Mouse (Mus musculus): ENCODE results near the gene Synj2. TPM values are rescaled to one million over a fixed set of nuclear protein-coding genes. Genes with fewer than 3 reads are reported as not detected.

Gene Synj2
- total RNA-seq, 2 experiments from 2014 or later, result 0.85 to 1.3 TPM

DNA sequence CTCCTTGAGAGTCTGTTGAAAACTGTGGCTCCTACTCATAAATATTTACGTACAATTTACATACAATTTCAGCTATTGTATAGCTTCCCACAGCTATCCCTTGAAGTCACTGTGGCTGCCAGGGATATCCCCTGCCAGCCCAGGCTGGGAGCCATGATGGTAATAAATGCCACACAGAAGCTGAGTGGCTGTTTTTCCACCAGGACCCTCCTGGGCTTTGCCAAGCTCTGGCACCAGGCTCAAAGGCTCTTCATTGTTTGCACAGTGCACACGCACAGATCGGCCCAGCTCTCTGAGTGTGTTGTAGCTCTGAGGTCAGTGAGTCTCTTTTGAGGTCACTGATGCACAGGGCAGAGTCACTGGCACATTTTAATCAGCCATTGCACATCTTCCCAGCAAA is 28.2 kb downstream of the Synj2 start:
- ATAC-seq (replicated peaks; ENCODE audit: low FRiP score, poor library complexity, severe bottlenecking), result no peak

GRCm38 (mm10) chr17:5970298-5970821 is 29.3 kb downstream of the Synj2 start:
- ATAC-seq (replicated peaks; ENCODE audit: low FRiP score, poor library complexity, severe bottlenecking), result no peak

DNA sequence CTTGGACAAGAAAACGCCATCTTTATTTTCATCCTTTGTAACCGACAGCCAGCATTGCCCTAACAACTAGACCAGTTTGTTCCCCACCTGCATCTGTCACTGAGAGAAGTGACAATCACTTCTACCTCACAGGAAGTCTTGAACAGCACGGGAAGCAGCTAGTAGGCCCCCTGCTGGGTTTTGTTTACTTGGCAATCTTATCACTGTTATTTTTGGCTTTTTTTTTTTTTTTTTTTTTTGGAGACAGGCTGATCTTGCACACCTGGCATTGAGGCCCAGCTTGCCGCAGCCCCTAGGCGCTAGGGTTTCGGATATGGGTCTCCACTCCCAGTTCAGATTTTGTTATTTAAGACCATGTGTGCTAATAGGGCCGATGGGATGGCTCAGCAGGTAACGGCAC is 32.5 kb downstream of the Synj2 start:
- ATAC-seq (replicated peaks; ENCODE audit: low FRiP score, poor library complexity, severe bottlenecking), result no peak

GRCm38 (mm10) chr17:5975099-5975977 is 34.3 kb downstream of the Synj2 start:
- no peak for ATAC-seq (replicated peaks; ENCODE audit: low FRiP score, poor library complexity, severe bottlenecking)

GRCm38 (mm10) chr17:5976221-5977055 is 35.4 kb downstream of the Synj2 start:
- no peak for ATAC-seq (replicated peaks; ENCODE audit: low FRiP score, poor library complexity, severe bottlenecking)

- no peak for ATAC-seq (replicated peaks; ENCODE audit: low FRiP score, poor library complexity, severe bottlenecking)
Observed at GRCm38 (mm10) chr17:5977056-5977920, 36.2 kb downstream of the Synj2 start.

- ATAC-seq (replicated peaks; ENCODE audit: low FRiP score, poor library complexity, severe bottlenecking), result no peak
Observed at GRCm38 (mm10) chr17:5977921-5978504, 36.9 kb downstream of the Synj2 start.

GRCm38 (mm10) chr17:5978505-5979077 is 37.5 kb downstream of the Synj2 start:
- no peak for ATAC-seq (replicated peaks; ENCODE audit: low FRiP score, poor library complexity, severe bottlenecking)

- no peak for ATAC-seq (replicated peaks; ENCODE audit: low FRiP score, poor library complexity, severe bottlenecking)
Observed at GRCm38 (mm10) chr17:5980860-5981259, 39.8 kb downstream of the Synj2 start.

DNA sequence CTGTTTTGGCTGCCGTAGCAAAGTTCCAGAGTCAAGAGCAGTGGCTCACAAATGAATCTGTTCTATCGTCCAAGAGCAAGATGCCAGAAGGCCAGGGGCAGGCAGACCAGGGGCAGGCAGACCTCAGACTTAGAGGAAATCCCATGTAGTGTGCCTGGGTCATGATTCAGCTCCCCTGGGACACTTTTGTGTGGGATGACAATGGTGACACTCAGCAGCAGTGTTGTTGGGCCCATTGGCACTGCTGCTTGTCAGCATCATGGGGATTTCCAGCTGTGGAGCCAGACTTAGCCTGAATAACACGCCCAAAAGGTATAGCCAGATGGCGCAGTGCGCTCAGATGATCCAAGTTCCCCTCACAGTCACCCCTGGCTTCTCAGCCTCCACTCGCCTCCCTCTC is 42.1 kb downstream of the Synj2 start:
- no peak for ATAC-seq (replicated peaks; ENCODE audit: low FRiP score, poor library complexity, severe bottlenecking)

DNA sequence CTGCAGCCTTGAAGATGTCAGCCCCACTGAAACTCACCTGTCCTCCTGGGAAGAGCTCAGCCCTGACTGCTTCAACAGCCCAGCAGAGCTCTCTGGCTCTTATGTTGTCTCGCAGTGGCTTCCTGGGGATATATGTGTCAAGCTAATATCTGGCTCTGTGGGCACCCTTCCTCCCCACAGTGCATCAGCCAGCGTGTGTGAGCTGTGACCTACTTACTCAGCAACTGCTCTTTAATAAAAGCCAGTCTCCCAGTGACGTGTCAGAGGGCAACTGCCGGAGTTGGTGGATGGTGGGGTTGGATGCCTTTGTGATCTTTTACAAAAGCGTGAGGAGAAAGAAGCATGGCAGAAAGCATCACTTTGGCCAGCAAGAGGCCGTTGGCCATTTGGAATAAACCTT is 42.8 kb downstream of the Synj2 start:
- ATAC-seq (replicated peaks; ENCODE audit: low FRiP score, poor library complexity, severe bottlenecking), result no peak

GRCm38 (mm10) chr17:5984700-5985231 is 43.7 kb downstream of the Synj2 start:
- no peak for ATAC-seq (replicated peaks; ENCODE audit: low FRiP score, poor library complexity, severe bottlenecking)

- ATAC-seq (replicated peaks; ENCODE audit: low FRiP score, poor library complexity, severe bottlenecking), result no peak
Observed at GRCm38 (mm10) chr17:5985271-5985670, 44.2 kb downstream of the Synj2 start.

GRCm38 (mm10) chr17:5987271-5988056 is 46.4 kb downstream of the Synj2 start:
- ATAC-seq (replicated peaks; ENCODE audit: low FRiP score, poor library complexity, severe bottlenecking), result no peak

DNA sequence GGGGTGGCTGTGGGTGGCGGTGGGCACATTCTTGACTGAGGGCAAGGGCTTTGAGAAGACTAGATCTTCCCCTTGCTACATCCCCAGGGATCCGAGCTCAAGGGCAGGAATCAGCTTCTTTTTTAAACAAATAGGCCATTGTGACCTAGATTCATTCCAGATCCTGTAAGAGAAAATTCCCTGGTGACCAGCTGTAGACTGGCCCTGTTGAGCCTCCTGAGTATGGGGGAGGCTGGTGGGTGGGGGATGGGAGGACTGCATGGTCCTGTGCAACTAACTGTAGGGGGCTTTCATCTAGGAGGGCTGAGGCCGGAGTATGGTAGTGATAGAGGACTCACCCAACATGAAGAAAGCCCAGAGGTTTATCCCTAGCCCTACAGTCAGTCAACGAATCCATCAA is 47.0 kb downstream of the Synj2 start:
- ATAC-seq (replicated peaks; ENCODE audit: low FRiP score, poor library complexity, severe bottlenecking), result no peak

- no peak for ATAC-seq (replicated peaks; ENCODE audit: low FRiP score, poor library complexity, severe bottlenecking)
Observed at GRCm38 (mm10) chr17:5992866-5993580, 51.9 kb downstream of the Synj2 start.

GRCm38 (mm10) chr17:5993581-5994260 is 52.6 kb downstream of the Synj2 start:
- no peak for ATAC-seq (replicated peaks; ENCODE audit: low FRiP score, poor library complexity, severe bottlenecking)

Measured in erythroblast, adult 5-6 weeks (primary cell).